Mouse (Mus musculus) olfactory bulb, adult 2 months (tissue): ENCODE measurements at regions not wholly inside any gene's neighbourhood (a gene's known extent, or its start where the extent isn't known, plus 50 kb on each side); places are given as distances from the start of the nearest gene placed in this dataset.

Experiments
- CTCF ChIP-seq: fragments of 200-500 bp; IDR thresholded peaks from 2 replicates; pipeline ENCODE4 v1.5.1; 2012; ENCODE audit warnings: low read depth, mild to moderate bottlenecking, low read length, moderate library complexity; ENCODE audit not compliant: insufficient read depth
- POLR2A ChIP-seq: fragments of 200-500 bp; IDR thresholded peaks from 2 replicates; pipeline ENCODE4 v1.6.1; 2012; ENCODE audit warnings: mild to moderate bottlenecking, low read depth, low read length, moderate library complexity; ENCODE audit not compliant: insufficient read depth

DNA sequence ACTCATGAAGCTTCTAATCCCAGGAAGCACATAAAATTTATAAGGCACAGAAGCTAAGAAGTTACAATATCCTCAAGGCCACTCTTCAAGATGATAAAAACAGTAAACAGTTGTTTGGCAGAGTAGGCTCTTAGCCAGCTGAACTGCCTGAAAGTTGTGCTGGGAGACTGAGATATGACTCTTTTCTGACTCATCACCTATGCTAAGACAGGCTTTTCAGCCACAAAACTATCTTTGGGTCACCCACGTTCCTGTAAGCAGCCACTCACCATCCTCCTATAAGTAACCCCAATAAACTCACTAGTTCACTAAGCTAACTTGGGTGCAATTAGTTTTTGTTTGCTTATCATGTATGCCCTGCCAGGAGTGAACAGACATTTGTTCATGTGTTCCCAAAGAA lies 112.1 kb upstream of the Cnr1 start:
- TF ChIP-seq POLR2A (no peak), CTCF (no peak)
